Mouse (Mus musculus) MEL (cell line): ENCODE measurements at regions not wholly inside any gene's neighbourhood (a gene's known extent, or its start where the extent isn't known, plus 50 kb on each side); places are given as distances from the start of the nearest gene placed in this dataset.

Experiments
- DNase-seq: peaks from one replicate; pipeline ENCODE4 v3.0.0; 2011; ENCODE audit warnings: low read depth, low spot score
- H3K27ac ChIP-seq: 2 replicates; pipeline ENCODE4 v1.5.1; 2012; ENCODE audit warnings: low read depth, mild to moderate bottlenecking, control low read depth, low read length, moderate library complexity; ENCODE audit not compliant: control insufficient read depth
- H3K27me3 ChIP-seq, 2 experiments: fragments of 150-350 bp in 1 of 2; sonication (generic) in 1 of 2; 2 replicates each; pipeline ENCODE4 v1.6.1; 2012; ENCODE audit warnings: low read length in 2 of 2, mild to moderate bottlenecking in 2 of 2, improper control_type of control experiment in 1 of 2, moderate library complexity in 1 of 2; ENCODE audit not compliant: insufficient read depth in 2 of 2, control insufficient read depth in 1 of 2
- H3K36me3 ChIP-seq, 2 experiments: 2 replicates each; pipeline ENCODE4 v1.6.1; 2012 to 2014; ENCODE audit warnings: low read length in 2 of 2, improper control_type of control experiment in 1 of 2, inconsistent platforms in 1 of 2, mild to moderate bottlenecking in 1 of 2; ENCODE audit not compliant: insufficient read depth in 2 of 2, control insufficient read depth in 1 of 2
- H3K4me1 ChIP-seq, 2 experiments: fragments of 150-350 bp in 1 of 2; sonication (generic) in 1 of 2; 2 replicates each; pipeline ENCODE4 v1.6.1; 2012; ENCODE audit warnings: low read length in 2 of 2, improper control_type of control experiment in 1 of 2, mild to moderate bottlenecking in 1 of 2; ENCODE audit not compliant: insufficient read depth in 2 of 2, control insufficient read depth in 1 of 2
- H3K4me3 ChIP-seq, 2 experiments: fragments of 150-350 bp in 1 of 2; sonication (generic) in 1 of 2; 2 replicates each; pipeline ENCODE4 v1.5.1; 2012; ENCODE audit warnings: low read depth in 2 of 2, low read length in 2 of 2, mild to moderate bottlenecking in 2 of 2, moderate library complexity in 2 of 2, control low read depth in 1 of 2, improper control_type of control experiment in 1 of 2; ENCODE audit not compliant: control insufficient read depth in 1 of 2, insufficient read depth in 1 of 2
- H3K79me2 ChIP-seq: 2 replicates; pipeline ENCODE4 v1.6.1; 2012; ENCODE audit warnings: mild to moderate bottlenecking, low read length, moderate library complexity; ENCODE audit not compliant: control insufficient read depth, poor library complexity, insufficient read depth
- H3K9ac ChIP-seq: 2 replicates; pipeline ENCODE4 v1.6.1; 2012; ENCODE audit warnings: low read depth, mild to moderate bottlenecking, control low read depth, low read length, moderate library complexity; ENCODE audit not compliant: control insufficient read depth, poor library complexity, severe bottlenecking
- H3K9me3 ChIP-seq: fragments of 150-350 bp; sonication (generic); replicated peaks from 2 replicates; pipeline ENCODE4 v1.6.1; 2012; ENCODE audit warnings: mild to moderate bottlenecking, low read length, improper control_type of control experiment, moderate library complexity; ENCODE audit not compliant: insufficient read depth
- BHLHE40 ChIP-seq: IDR thresholded peaks from 2 replicates; pipeline ENCODE4 v1.6.1; 2012; ENCODE audit warnings: low read depth, mild to moderate bottlenecking, inconsistent platforms, low read length, improper control_type of control experiment, borderline replicate concordance
- CHD1 ChIP-seq: IDR thresholded peaks from 2 replicates; pipeline ENCODE4 v1.6.1; 2012; ENCODE audit warnings: low read depth, mild to moderate bottlenecking, inconsistent platforms, low read length, improper control_type of control experiment
- CHD2 ChIP-seq: IDR thresholded peaks from 2 replicates; pipeline ENCODE4 v1.6.1; 2011; ENCODE audit warnings: low read length, improper control_type of control experiment
- EP300 ChIP-seq, 2 experiments: IDR thresholded peaks; 2 replicates each; pipeline ENCODE4 v1.6.1; 2011; ENCODE audit warnings: improper control_type of control experiment in 2 of 2, low read length in 2 of 2, low read depth in 1 of 2, mild to moderate bottlenecking in 1 of 2
- ETS1 ChIP-seq: IDR thresholded peaks from 2 replicates; pipeline ENCODE4 v1.6.1; 2012; ENCODE audit warnings: low read depth, mild to moderate bottlenecking, inconsistent platforms, low read length, improper control_type of control experiment, moderate library complexity
- GATA1 ChIP-seq: IDR thresholded peaks from 2 replicates; pipeline ENCODE4 v1.6.1; 2011; ENCODE audit warnings: low read depth, low read length, improper control_type of control experiment
- HCFC1 ChIP-seq: IDR thresholded peaks from 2 replicates; pipeline ENCODE4 v1.6.1; 2012; ENCODE audit warnings: low read depth, mild to moderate bottlenecking, inconsistent platforms, low read length, improper control_type of control experiment, moderate library complexity
- JUND ChIP-seq: IDR thresholded peaks from 2 replicates; pipeline ENCODE4 v1.6.1; 2011; ENCODE audit warnings: low read depth, mild to moderate bottlenecking, improper control_type of control experiment, low read length
- MAFK ChIP-seq: IDR thresholded peaks from 2 replicates; pipeline ENCODE4 v1.6.1; 2011; ENCODE audit warnings: low read depth, mild to moderate bottlenecking, low read length, improper control_type of control experiment, borderline replicate concordance
- MXI1 ChIP-seq: IDR thresholded peaks from 2 replicates; pipeline ENCODE4 v1.6.1; 2011; ENCODE audit warnings: mild to moderate bottlenecking, low read depth, low read length, improper control_type of control experiment
- MYB ChIP-seq: IDR thresholded peaks from 2 replicates; pipeline ENCODE4 v1.6.1; 2011; ENCODE audit warnings: mild to moderate bottlenecking, low read depth, low read length, improper control_type of control experiment
- NRF1 ChIP-seq: IDR thresholded peaks from 2 replicates; pipeline ENCODE4 v1.6.1; 2014; ENCODE audit warnings: low read depth, mild to moderate bottlenecking, inconsistent platforms, low read length, improper control_type of control experiment, moderate library complexity; ENCODE audit not compliant: poor library complexity, insufficient read depth, severe bottlenecking
- POLR2AphosphoS5 ChIP-seq: IDR thresholded peaks from 2 replicates; pipeline ENCODE4 v1.6.1; 2012; ENCODE audit warnings: low read depth, borderline replicate concordance, mild to moderate bottlenecking, inconsistent platforms, low read length, moderate library complexity, mixed read lengths
- RCOR1 ChIP-seq: IDR thresholded peaks from 2 replicates; pipeline ENCODE4 v1.6.1; 2012; ENCODE audit warnings: low read depth, mild to moderate bottlenecking, inconsistent platforms, low read length, improper control_type of control experiment
- SIN3A ChIP-seq: IDR thresholded peaks from 2 replicates; pipeline ENCODE4 v1.6.1; 2012; ENCODE audit warnings: low read length, improper control_type of control experiment, inconsistent platforms
- TAL1 ChIP-seq: IDR thresholded peaks from 2 replicates; pipeline ENCODE4 v1.6.1; 2012; ENCODE audit warnings: mild to moderate bottlenecking, inconsistent platforms, low read length, moderate library complexity, mixed read lengths
- TCF12 ChIP-seq: IDR thresholded peaks from 2 replicates; pipeline ENCODE4 v1.6.1; 2014; ENCODE audit warnings: low read depth, mild to moderate bottlenecking, inconsistent platforms, low read length, improper control_type of control experiment, moderate library complexity
- UBTF ChIP-seq: IDR thresholded peaks from 2 replicates; pipeline ENCODE4 v1.6.1; 2012; ENCODE audit warnings: low read depth, mild to moderate bottlenecking, inconsistent platforms, low read length, improper control_type of control experiment, moderate library complexity, borderline replicate concordance; ENCODE audit not compliant: insufficient read depth
- ZKSCAN1 ChIP-seq: IDR thresholded peaks from 2 replicates; pipeline ENCODE4 v1.6.1; 2012; ENCODE audit warnings: low read depth, mild to moderate bottlenecking, inconsistent platforms, low read length, improper control_type of control experiment, moderate library complexity
- ZMIZ1 ChIP-seq: IDR thresholded peaks from 2 replicates; pipeline ENCODE4 v1.6.1; 2012; ENCODE audit warnings: low read depth, mild to moderate bottlenecking, inconsistent platforms, low read length, improper control_type of control experiment, moderate library complexity
- ZNF384 ChIP-seq: IDR thresholded peaks from 2 replicates; pipeline ENCODE4 v1.6.1; 2012; ENCODE audit warnings: low read depth, mild to moderate bottlenecking, inconsistent platforms, low read length, improper control_type of control experiment

GRCm38 (mm10) chr7:69998756-69999155 is 367.8 kb downstream of the Nr2f2 start:
- TF ChIP-seq CHD2 (no peak), ZKSCAN1 (no peak), TCF12 (no peak), POLR2AphosphoS5 (no peak), RCOR1 (no peak), MXI1 (no peak), MYB (no peak), ZMIZ1 (no peak), GATA1 (no peak), ETS1 (no peak), UBTF (no peak), NRF1 (no peak), JUND (no peak), MAFK (no peak), HCFC1 (no peak), CHD1 (no peak), EP300 (IDR thresholded peaks at IDR 0.05; ENCODE audit: low read depth in 1 of 2, low read length in 2 of 2) (no peak), TAL1 (no peak), BHLHE40 (no peak), ZNF384 (no peak)
- TF ChIP-seq, all 39 proteins: peak for 0
- H3K79me2 ChIP-seq = no peaks in the 10 kb centered on the region
- no peak overlapping the region for H3K9ac ChIP-seq
- H3K27me3 ChIP-seq = no peaks in the 10 kb centered on the region
- H3K27ac ChIP-seq = no peak overlapping the region
- no peak for DNase-seq
- H3K9me3 ChIP-seq = no peaks in the 10 kb centered on the region
- H3K36me3 ChIP-seq = no peaks in the 10 kb centered on the region
- H3K4me3 ChIP-seq = no peak overlapping the region
- H3K4me1 ChIP-seq = no peaks in the 10 kb centered on the region

DNA sequence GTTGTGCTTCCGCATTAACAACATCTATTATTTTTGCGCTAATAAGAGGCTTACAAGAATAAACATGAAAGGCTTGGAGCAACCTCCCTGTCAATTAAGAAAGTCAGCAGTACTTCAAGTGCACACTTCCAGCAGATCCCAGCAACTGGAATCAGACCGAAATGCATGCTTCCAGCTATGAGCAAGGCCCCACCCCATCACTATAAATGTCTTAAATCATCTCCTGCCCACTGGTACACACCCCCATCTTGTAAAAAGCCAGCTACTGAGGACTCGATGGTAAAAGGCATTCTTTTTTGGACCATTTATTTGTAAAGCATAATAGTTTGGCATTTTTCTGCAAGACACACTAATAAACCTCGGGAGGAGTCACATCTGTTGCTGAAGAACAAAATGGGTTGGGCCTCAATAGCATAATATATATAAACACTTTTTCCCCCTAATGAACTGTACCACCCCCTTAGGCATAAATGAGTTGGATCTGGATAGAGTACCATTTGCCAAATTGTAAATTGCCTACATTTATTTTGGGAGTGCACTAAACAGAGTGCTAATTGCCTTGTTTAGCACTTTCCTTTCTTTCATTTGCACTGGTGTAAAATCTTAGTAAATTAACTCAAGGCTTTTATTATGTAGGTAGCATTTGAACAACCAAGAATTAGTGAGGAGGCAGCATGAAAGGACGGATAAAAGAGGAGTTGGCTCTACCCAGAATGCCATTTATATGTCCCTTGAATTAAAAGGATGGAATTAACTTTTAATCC is 371.8 kb downstream of the Nr2f2 start:
- no peak overlapping the region for H3K4me3 ChIP-seq
- H3K36me3 ChIP-seq = no peaks in the 10 kb centered on the region
- H3K4me1 ChIP-seq = no peaks in the 10 kb centered on the region
- no peak overlapping the region for H3K27ac ChIP-seq
- H3K27me3 ChIP-seq = no peaks in the 10 kb centered on the region
- H3K9ac ChIP-seq = no peak overlapping the region
- H3K79me2 ChIP-seq = no peaks in the 10 kb centered on the region
- H3K9me3 ChIP-seq = no peaks in the 10 kb centered on the region
- no peak for TF ChIP-seq UBTF
- no peak for TF ChIP-seq MYB
- TF ChIP-seq GATA1 = no peak
- TF ChIP-seq SIN3A = no peak
- no peak for TF ChIP-seq ZMIZ1
- DNase-seq = no peak
